Mouse (Mus musculus): ENCODE measurements around the gene Zfp710.

GRCm38 (mm10) chr7:80103335-80103734, 78.7 kb downstream of the Zfp710 start:
- TF ChIP-seq CTCF (IDR thresholded peaks at IDR 0.05; ENCODE audit: low read depth, low read length): no peak
- no peak for TF ChIP-seq POLR2A (IDR thresholded peaks at IDR 0.05; ENCODE audit: borderline replicate concordance, low read depth, low read length)

Measured in bone marrow macrophage, adult 2 months (primary cell).